Mouse (Mus musculus) CH12.LX (cell line): Measurements from ENCODE around the gene Hoxd4.
A peak's percentile ranks its signal among the peaks of the same experiment; 100 is the strongest.

Experiments used
- CTCF ChIP-seq, 2 experiments: IDR thresholded peaks in 1 of 2; conservative IDR thresholded peaks in 1 of 2; 2 replicates each; pipeline ENCODE4 v1.5.1; 2011 to 2012; ENCODE audit warnings: low read depth in 2 of 2, low read length in 2 of 2, improper control_type of control experiment in 1 of 2, inconsistent platforms in 1 of 2, mild to moderate bottlenecking in 1 of 2, moderate library complexity in 1 of 2
- E2F4 ChIP-seq: IDR thresholded peaks from 2 replicates; pipeline ENCODE4 v1.6.1; 2011; ENCODE audit warnings: low read depth, low read length, improper control_type of control experiment; ENCODE audit not compliant: insufficient replicate concordance
- JUN ChIP-seq: IDR thresholded peaks from 2 replicates; pipeline ENCODE4 v1.6.1; 2011; ENCODE audit warnings: low read depth, mild to moderate bottlenecking, low read length, improper control_type of control experiment, moderate library complexity; ENCODE audit not compliant: insufficient read depth
- MAFK ChIP-seq: IDR thresholded peaks from 2 replicates; pipeline ENCODE4 v1.6.1; 2011; ENCODE audit warnings: low read length, improper control_type of control experiment; ENCODE audit not compliant: insufficient replicate concordance
- MAZ ChIP-seq: IDR thresholded peaks from 2 replicates; pipeline ENCODE4 v1.6.1; 2012; ENCODE audit warnings: low read depth, mild to moderate bottlenecking, inconsistent platforms, low read length, improper control_type of control experiment, moderate library complexity
- SIN3A ChIP-seq: IDR thresholded peaks from 2 replicates; pipeline ENCODE4 v1.6.1; 2012; ENCODE audit warnings: low read length, improper control_type of control experiment, inconsistent platforms
- UBTF ChIP-seq: IDR thresholded peaks from 2 replicates; pipeline ENCODE4 v1.6.1; 2012; ENCODE audit warnings: low read depth, mild to moderate bottlenecking, inconsistent platforms, low read length, improper control_type of control experiment, moderate library complexity

- 0 out of 4 replicates have a peak, but pooled peaks of 1 of the 2 experiments have one; percentile 5 for TF ChIP-seq CTCF (conservative IDR thresholded peaks at IDR 0.05 in 1 of 2, IDR thresholded peaks at IDR 0.05 in 1 of 2; ENCODE audit: low read depth in 2 of 2, low read length in 2 of 2)
- no peak for TF ChIP-seq E2F4
- peak; percentile 24; the same call in 1 of the 2 replicates for TF ChIP-seq MAZ
- no peak for TF ChIP-seq JUN
- TF ChIP-seq SIN3A, result peak; percentile 72
- no peak for TF ChIP-seq UBTF
- TF ChIP-seq MAFK, result no peak
Measured at GRCm38 (mm10) chr2:74724244-74725015, 12.7 kb downstream of the Hoxd4 start.
